Mouse (Mus musculus) spleen, embryonic (tissue): Measurements from ENCODE around the gene Lin9.

ENCODE experiments used
- CTCF ChIA-PET: fragments of 350-600 bp; sonication (Branson Sonifier 250); formaldehyde crosslinking; loops from one replicate; lab custom pipeline; 2022; lab: Charles Lee

Lin9 gene

DNA sequence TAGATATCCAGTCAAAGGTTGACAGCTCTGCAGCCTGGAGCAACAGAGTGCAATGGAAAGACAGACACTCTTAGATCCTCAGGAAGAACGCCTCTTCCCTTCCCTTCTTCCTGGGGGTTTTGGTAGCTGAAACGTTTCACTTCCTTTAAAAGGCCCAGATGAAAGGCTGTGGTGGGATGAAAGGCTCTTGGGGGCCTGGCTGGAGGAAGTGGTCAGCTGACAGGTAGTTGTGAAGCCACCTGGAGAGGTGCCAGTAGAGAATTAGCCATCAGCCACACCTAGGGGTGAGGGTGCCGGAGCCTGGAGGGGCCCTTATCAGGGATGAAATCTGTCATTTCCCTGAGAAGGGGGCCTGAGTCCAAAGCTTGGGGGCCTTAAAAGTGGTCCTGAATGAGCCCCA is 66.4 kb downstream of the Lin9 start:
- CTCF ChIA-PET, result interaction anchor here (1.2 kb wide), 1 partner anchor 16 kb away, joined by 6 read pairs; no protein-coding TSS in a partner anchor

GRCm38 (mm10) chr1:180707813-180708212 is 66.9 kb downstream of the Lin9 start:
- CTCF ChIA-PET, result interaction anchor here (1.2 kb wide), 1 partner anchor 16 kb away, joined by 6 read pairs; no protein-coding TSS in a partner anchor

DNA sequence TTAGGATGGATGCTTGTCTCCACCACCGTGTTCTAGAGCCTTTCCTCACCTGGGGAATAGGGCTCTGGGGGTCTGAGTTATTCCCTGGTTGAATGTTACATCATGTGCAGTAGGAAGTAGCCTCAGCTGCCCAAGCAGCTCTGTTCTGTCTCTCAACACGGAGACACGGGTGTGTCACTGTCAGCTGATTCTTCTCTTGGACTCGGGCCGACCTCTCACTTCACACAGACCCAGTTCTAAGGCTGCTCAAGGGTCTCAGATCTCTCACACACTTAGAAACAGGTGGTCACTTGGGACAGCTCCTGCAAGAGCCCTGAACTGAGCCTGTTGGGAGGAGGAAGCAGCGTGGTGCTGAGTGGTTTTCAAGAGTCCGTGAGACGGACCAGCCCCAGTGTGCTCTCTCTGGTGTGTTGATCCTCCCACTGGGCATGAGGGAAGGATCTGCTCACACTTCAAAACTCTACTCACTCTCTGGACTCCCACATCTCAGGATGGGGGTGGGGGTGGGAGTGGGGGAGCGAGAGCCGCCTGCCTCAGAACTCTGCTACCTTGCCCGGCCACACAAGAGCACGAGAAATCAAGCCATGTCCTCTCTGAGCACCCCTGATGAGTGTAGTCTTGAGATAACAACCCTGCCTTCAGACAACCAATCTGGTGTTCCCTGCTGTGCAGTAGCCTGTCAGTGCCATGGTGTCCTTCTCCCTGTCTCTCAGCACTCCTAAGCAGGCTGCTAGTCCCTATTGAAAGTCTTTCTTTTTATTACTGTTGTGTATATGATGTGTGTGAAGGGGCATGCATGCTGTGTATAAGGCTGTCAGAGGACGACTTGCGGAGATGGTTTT is 68.2 kb downstream of the Lin9 start:
- CTCF ChIA-PET, result interaction anchor here (0.6 kb wide), 1 partner anchor 11 kb away, joined by 3 read pairs; no protein-coding TSS in a partner anchor

GRCm38 (mm10) chr1:180718756-180719155 is 77.8 kb downstream of the Lin9 start:
- CTCF ChIA-PET, result no interaction called here

GRCm38 (mm10) chr1:180719483-180719882 is 78.5 kb downstream of the Lin9 start:
- CTCF ChIA-PET, result interaction anchor here (1.3 to 1.5 kb wide), 2 partner anchors 18 to 49 kb away, joined by 4 to 6 read pairs; no protein-coding TSS in a partner anchor

DNA sequence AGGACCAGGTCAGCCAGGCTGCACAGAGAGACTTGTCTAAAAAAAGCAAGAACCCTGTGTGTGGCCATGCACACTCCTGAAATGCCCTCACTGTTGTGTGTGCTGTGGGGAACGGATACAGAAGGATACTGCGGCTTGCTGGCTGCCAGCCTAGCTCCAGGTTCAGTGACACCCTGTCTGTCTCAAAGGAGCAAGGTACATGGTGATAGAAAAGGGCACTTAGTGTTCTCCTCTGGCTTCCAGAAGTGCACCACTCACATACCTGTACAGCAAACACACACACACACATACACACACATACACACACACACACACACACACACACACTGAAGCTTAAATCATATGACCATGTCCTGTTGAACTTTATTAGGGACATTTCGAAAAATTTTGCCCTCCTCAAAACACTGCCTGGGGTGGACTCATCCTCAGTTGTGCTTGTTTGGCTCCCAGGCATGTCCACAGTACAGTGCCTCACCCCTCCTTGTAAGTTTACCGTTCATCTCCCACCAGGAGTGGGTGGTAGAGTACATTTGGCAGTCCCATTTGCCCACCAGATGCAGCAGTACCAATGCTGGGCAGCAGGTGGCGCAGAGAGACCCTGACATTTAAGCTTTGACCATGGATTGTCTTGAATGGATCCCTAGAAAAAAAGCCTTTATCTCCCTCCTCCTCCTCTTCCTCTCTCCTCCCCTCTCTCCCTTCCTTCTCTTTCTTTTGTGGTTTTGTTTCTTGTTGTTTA is 79.2 kb downstream of the Lin9 start:
- CTCF ChIA-PET, result interaction anchor here (0.5 to 1.5 kb wide), 8 partner anchors 10 to 317 kb away, joined by 3 to 6 read pairs (median 4); no protein-coding TSS in a partner anchor

DNA sequence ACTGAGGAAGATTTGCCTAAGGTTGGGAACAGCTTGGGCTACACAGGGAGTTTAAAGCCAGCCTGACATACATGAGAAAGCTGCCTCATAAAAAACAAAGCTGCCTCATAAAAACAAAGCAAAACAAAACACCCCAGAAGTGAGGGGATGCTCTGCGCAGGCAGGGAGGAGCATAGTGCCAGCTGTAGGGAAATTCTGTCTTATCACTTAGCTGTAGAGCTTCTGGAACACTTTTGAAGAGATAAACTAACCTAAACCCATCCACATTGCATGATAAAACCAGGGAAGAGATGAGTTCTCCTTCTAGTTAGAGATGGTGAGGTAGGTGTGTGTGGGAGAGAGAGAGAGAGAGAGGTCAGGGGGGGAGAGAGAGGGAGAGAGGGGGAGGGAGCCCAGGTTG is 81.7 kb downstream of the Lin9 start:
- CTCF ChIA-PET, result interaction anchor here (0.7 kb wide), 2 partner anchors 12 to 1217 kb away, joined by 8 to 16 read pairs; no protein-coding TSS in a partner anchor

DNA sequence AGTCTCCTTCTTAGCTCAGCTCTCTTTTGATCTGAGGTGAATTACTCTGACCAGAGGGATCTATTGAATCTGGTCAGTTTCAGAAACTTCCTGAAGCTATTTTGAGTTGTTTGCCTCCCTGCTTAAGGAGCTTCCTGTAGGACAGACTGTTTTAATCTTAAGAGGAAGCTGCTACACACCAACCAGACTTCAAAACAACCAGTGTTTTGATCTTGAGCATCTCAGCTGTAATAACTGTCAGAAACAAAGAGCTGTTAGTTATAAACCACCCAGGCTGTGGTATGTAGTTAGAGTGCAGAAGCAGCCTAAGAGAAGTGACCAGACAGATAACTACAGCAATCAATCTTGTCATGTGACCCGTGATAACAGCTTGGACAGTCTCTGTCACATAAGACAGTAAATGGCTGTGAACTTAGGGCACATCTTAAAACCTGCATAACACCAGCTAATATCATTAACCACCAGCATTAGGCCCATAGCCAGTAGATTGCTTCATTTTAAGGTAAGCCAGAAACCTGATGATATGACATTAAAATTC is 82.8 kb downstream of the Lin9 start:
- CTCF ChIA-PET, result interaction anchor here (0.6 to 0.8 kb wide), 2 partner anchors 17 to 49 kb away, joined by 4 to 6 read pairs; no protein-coding TSS in a partner anchor

- CTCF ChIA-PET, result interaction anchor here (0.6 kb wide), 1 partner anchor 466 kb away, joined by 5 read pairs; no protein-coding TSS in a partner anchor
Observed at GRCm38 (mm10) chr1:180725704-180726179, 84.8 kb downstream of the Lin9 start, which contains the start of gene Acbd3. Gene Acbd3 (plus strand): TSS chr1:180726043.

DNA sequence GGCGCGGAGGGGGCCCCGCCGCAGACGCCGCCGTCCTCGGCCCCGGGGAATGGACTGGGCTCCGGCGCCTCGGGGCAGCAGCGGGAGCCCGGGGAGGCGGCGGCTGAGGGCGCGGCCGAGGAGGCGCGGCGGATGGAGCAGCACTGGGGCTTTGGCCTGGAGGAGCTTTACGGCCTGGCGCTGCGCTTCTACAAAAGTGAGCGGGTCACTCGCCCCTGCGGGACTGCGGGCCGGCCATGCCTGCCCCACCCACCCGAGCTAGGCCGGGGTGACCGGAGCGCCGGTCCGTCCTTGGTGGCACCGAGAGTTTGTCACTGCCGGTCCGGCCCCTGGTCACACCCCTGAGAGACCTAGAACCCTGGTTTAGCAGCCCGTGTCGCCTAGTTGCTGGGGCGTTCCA is 85.2 kb downstream of the Lin9 start:
- CTCF ChIA-PET, result interaction anchor here (0.6 kb wide), 1 partner anchor 466 kb away, joined by 5 read pairs; no protein-coding TSS in a partner anchor

DNA sequence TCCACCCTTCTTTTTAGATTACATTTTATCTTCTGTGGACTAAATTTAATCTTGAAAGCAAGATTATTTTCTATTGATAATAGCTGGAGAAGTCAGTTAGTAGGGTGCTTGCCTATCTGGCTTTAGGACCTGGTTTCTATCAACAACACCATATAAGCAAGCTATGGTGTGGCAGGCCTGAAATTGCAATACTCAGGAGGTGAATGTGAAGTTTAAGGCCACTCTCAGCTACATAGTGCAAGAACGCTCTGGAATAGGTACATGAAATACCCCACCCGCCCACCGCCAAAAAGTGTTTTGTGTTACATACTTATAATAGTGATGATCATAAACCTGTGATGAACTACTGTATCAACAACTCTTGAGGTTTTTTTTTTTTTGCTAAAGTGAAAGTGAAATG is 88.3 kb downstream of the Lin9 start:
- CTCF ChIA-PET, result interaction anchor here (0.7 kb wide), 1 partner anchor 544 kb away, joined by 11 read pairs; no protein-coding TSS in a partner anchor
